ENCODE assay signal across 24 mouse cellular contexts in the genomic region with DNA sequence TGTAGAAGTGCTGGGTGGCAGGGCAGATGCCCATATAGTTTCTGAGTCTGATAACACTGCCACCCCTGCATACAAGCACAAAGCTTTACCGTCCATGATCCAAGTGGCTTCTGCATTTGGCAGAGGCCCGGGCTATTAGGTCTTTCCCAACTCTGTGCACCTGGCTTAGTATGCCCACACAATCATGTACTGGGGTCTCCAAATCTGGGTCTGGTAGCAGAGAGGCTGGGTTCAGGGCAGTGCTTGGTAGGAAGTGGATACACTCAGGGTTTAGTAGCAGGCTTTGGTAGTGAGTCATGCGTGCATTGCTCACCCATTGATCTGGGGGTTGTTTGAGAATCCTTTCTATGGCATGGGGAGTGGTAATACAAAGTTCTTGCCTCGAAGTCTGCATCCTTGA.
"Had no signal": no experiment of that assay in that cellular context is flagged by ENCODE, and none has a peak within 500 bp of the region (broad histone marks: within the 10 kb centered on the region; RNA-seq: fewer than 3 reads in every experiment).

No protein-coding gene starts in this region.

- DNase-seq: forebrain, postnatal 0 days; gastrocnemius, postnatal 14 days; gastrocnemius, postnatal 36 days; heart, adult 18-20 months; heart, postnatal 10 days; heart, postnatal 36 days; kidney, adult 11 months; kidney, adult 2 months; kidney, adult 9 months; kidney, postnatal 14 days; kidney, postnatal 36 days; layer of hippocampus, adult 9-11 months; layer of hippocampus, postnatal 36 days; left cerebral cortex, postnatal 4 days; liver, embryonic 13.5 days had no signal

- H3K4me3 ChIP-seq: heart, embryonic 12.5 days; hindbrain, embryonic 13.5 days; hindbrain, embryonic 15.5 days; intestine, embryonic 15.5 days; kidney, embryonic 15.5 days; limb, embryonic 13.5 days; limb, embryonic 15.5 days; liver, embryonic 13.5 days had no signal

- H3K4me2 ChIP-seq: heart, embryonic 12.5 days; hindbrain, embryonic 13.5 days; hindbrain, embryonic 15.5 days; intestine, embryonic 15.5 days; kidney, embryonic 15.5 days; limb, embryonic 13.5 days; limb, embryonic 15.5 days; liver, embryonic 13.5 days had no signal

- ATAC-seq: forebrain, postnatal 0 days; hindbrain, postnatal 0 days; intestine, embryonic 15.5 days had no signal

- H3K36me3 ChIP-seq: hindbrain, embryonic 15.5 days had no signal

- H3K9ac ChIP-seq: forebrain, postnatal 0 days; heart, embryonic 12.5 days; hindbrain, embryonic 13.5 days; hindbrain, embryonic 15.5 days; intestine, embryonic 15.5 days; kidney, embryonic 15.5 days; limb, embryonic 13.5 days; limb, embryonic 15.5 days; liver, embryonic 13.5 days had no signal

- H3K27ac ChIP-seq: hindbrain, embryonic 13.5 days; hindbrain, embryonic 15.5 days; hindbrain, postnatal 0 days; intestine, embryonic 15.5 days; kidney, embryonic 15.5 days; kidney, postnatal 0 days; limb, embryonic 13.5 days; limb, embryonic 15.5 days; liver, embryonic 13.5 days had no signal

- H3K9me3 ChIP-seq: hindbrain, embryonic 15.5 days had no signal

- H3K27me3 ChIP-seq: heart, embryonic 12.5 days; hindbrain, embryonic 13.5 days; hindbrain, embryonic 15.5 days; intestine, embryonic 15.5 days; kidney, embryonic 15.5 days; limb, embryonic 13.5 days; limb, embryonic 15.5 days; liver, embryonic 13.5 days had no signal
